Mouse (Mus musculus) small intestine, adult 2 months (tissue): ENCODE results near the gene Urb2.

ENCODE experiments used
- CTCF ChIP-seq: fragments of 200-500 bp; IDR thresholded peaks from 2 replicates; pipeline ENCODE4 v1.5.1; 2012; ENCODE audit warnings: low read depth, mild to moderate bottlenecking, control low read depth, inconsistent platforms, low read length, moderate library complexity, mixed read lengths; ENCODE audit not compliant: insufficient replicate concordance, insufficient read length; ENCODE audit errors: extremely low read depth
- POLR2A ChIP-seq: fragments of 200-500 bp; IDR thresholded peaks from 2 replicates; pipeline ENCODE4 v1.6.1; 2012; ENCODE audit warnings: low read depth, mild to moderate bottlenecking, control low read depth, inconsistent platforms, low read length, moderate library complexity

- TF ChIP-seq CTCF: no peak
- peak; percentile 61 for TF ChIP-seq POLR2A
These were observed at the start of gene Urb2, which contains the start of gene Taf5l for GRCm38 (mm10) chr8:124021237-124022227.
